ENCODE assay signal across 8 mouse cellular contexts in genomic region chr10:122447861-122448716, GRCm38 (mm10). TPM values are rescaled to one million over a fixed set of nuclear protein-coding genes. Genes with fewer than 3 reads are reported as not detected.
DNase-seq lines count a peak whose midpoint lies in the region; ATAC-seq and TF ChIP-seq lines count a peak whose summit lies in the region.

Gene Avpr1a, plus strand, starts transcription at chr10:122448499.

- peak within 1 kb of the TSS; percentile 62 for H3K9ac ChIP-seq in embryonic facial prominence, embryonic 14.5 days (ENCODE audit: low read depth, low read length)
- 0 out of 2 replicates have a peak within 1 kb of the TSS, but pooled peaks have one; percentile 23 for H3K9ac ChIP-seq in hindbrain, embryonic 11.5 days (ENCODE audit: low read depth, low read length)
- H3K9ac ChIP-seq in lung, postnatal 0 days (replicated peaks; ENCODE audit: low read depth) = no peak within 1 kb of the TSS

- TF ChIP-seq EP300 in lung, postnatal 0 days (IDR thresholded peaks at IDR 0.05) = no peak

- H3K9me3 ChIP-seq in megakaryocyte, embryonic 14.5 days = peaks cover 13% of the 10 kb centered on the region; the same call in 1 of the 2 replicates
- H3K9me3 ChIP-seq in embryonic facial prominence, embryonic 14.5 days (ENCODE audit: control insufficient read depth, low read length) = no peaks in the 10 kb centered on the region
- no peaks in the 10 kb centered on the region for H3K9me3 ChIP-seq in hindbrain, embryonic 11.5 days (ENCODE audit: control insufficient read depth, low read length)
- H3K9me3 ChIP-seq in lung, postnatal 0 days (ENCODE audit: low read length) = no peaks in the 10 kb centered on the region

- 4% methylated on average over 34 of the region's 34 CpGs for WGBS in embryonic facial prominence, embryonic 14.5 days
- WGBS in hindbrain, embryonic 11.5 days = 5% methylated on average over 34 of the region's 34 CpGs
- 5% methylated on average over 34 of the region's 34 CpGs for WGBS in lung, postnatal 0 days

- no peaks in the 10 kb centered on the region for H3K36me3 ChIP-seq in megakaryocyte, embryonic 14.5 days (replicated peaks; ENCODE audit: low read length)
- H3K36me3 ChIP-seq in embryonic facial prominence, embryonic 14.5 days (ENCODE audit: control insufficient read depth, insufficient read depth, low read length) = no peaks in the 10 kb centered on the region
- no peaks in the 10 kb centered on the region for H3K36me3 ChIP-seq in hindbrain, embryonic 11.5 days (ENCODE audit: control insufficient read depth, insufficient read depth, low read length)
- no peaks in the 10 kb centered on the region for H3K36me3 ChIP-seq in lung, postnatal 0 days (ENCODE audit: insufficient read depth, low read length)

- peak within 1 kb of the TSS; percentile 92 for H3K4me2 ChIP-seq in embryonic facial prominence, embryonic 14.5 days (ENCODE audit: low read depth, low read length)
- peak within 1 kb of the TSS; percentile 96 for H3K4me2 ChIP-seq in hindbrain, embryonic 11.5 days (replicated peaks; ENCODE audit: low read depth, low read length)
- peak within 1 kb of the TSS; percentile 72 for H3K4me2 ChIP-seq in lung, postnatal 0 days (replicated peaks; ENCODE audit: low read depth, low read length)

- H3K4me1 ChIP-seq in megakaryocyte, embryonic 14.5 days = peaks cover 14% of the 10 kb centered on the region
- H3K4me1 ChIP-seq in embryonic facial prominence, embryonic 14.5 days (ENCODE audit: control insufficient read depth, insufficient read depth, low read length) = peaks cover 5% of the 10 kb centered on the region
- peaks cover 4% of the 10 kb centered on the region for H3K4me1 ChIP-seq in hindbrain, embryonic 11.5 days (replicated peaks; ENCODE audit: control insufficient read depth, insufficient read depth, low read length)
- H3K4me1 ChIP-seq in lung, postnatal 0 days (ENCODE audit: insufficient read depth, low read depth, low read length) = peaks cover 12% of the 10 kb centered on the region; the same call in 1 of the 2 replicates

- ATAC-seq in megakaryocyte, adult 5-6 weeks (ENCODE audit: poor library complexity, severe bottlenecking) = no peak
- peak; percentile 37; the same call in 1 of the 2 replicates for ATAC-seq in embryonic facial prominence, embryonic 14.5 days (ENCODE audit: low read depth)
- peak; percentile 45 for ATAC-seq in hindbrain, embryonic 11.5 days (ENCODE audit: low FRiP score)
- 0 out of 2 replicates have a peak, but pooled peaks have one; percentile 25 for ATAC-seq in lung, postnatal 0 days

- no peak for TF ChIP-seq CTCF in lung, postnatal 0 days (IDR thresholded peaks at IDR 0.05)

- no peak within 1 kb of the TSS; the same call in 1 of the 2 replicates for H3K27ac ChIP-seq in embryonic facial prominence, embryonic 14.5 days (replicated peaks; ENCODE audit: low read depth, low read length)
- no peak within 1 kb of the TSS for H3K27ac ChIP-seq in hindbrain, embryonic 11.5 days (ENCODE audit: low read depth, low read length)
- H3K27ac ChIP-seq in lung, postnatal 0 days (ENCODE audit: low read length) = no peak within 1 kb of the TSS

- H3K27me3 ChIP-seq in megakaryocyte, embryonic 14.5 days (replicated peaks) = peaks cover 30% of the 10 kb centered on the region
- peaks cover 31% of the 10 kb centered on the region for H3K27me3 ChIP-seq in embryonic facial prominence, embryonic 14.5 days (replicated peaks; ENCODE audit: control insufficient read depth, insufficient read depth, low read length)
- peaks cover 25% of the 10 kb centered on the region for H3K27me3 ChIP-seq in hindbrain, embryonic 11.5 days (ENCODE audit: control insufficient read depth, insufficient read depth, low read length)
- peaks cover 21% of the 10 kb centered on the region; the same call in 1 of the 2 replicates for H3K27me3 ChIP-seq in lung, postnatal 0 days (replicated peaks; ENCODE audit: insufficient read depth, low read length)

- peak within 1 kb of the TSS; percentile 89 for H3K4me3 ChIP-seq in megakaryocyte, embryonic 14.5 days (replicated peaks)
- H3K4me3 ChIP-seq in embryonic facial prominence, embryonic 14.5 days (ENCODE audit: low read depth, low read length) = peak within 1 kb of the TSS; percentile 57
- peak within 1 kb of the TSS; percentile 41 for H3K4me3 ChIP-seq in hindbrain, embryonic 11.5 days (ENCODE audit: low read depth, low read length)
- peak within 1 kb of the TSS; percentile 38 for H3K4me3 ChIP-seq in lung, postnatal 0 days (ENCODE audit: low read depth, low read length)

- DNase-seq in embryonic facial prominence, embryonic 14.5 days (ENCODE audit: low spot score) = peak; percentile 12
- DNase-seq in hindbrain, embryonic 11.5 days (ENCODE audit: low spot score) = peak; percentile 28
- no peak for DNase-seq in lung, postnatal 0 days (ENCODE audit: low spot score)
- DNase-seq in spleen, adult 12 weeks (ENCODE audit: low spot score) = no peak
- DNase-seq in spleen, postnatal 36 days (ENCODE audit: low spot score in 2 of 2) = no peak
- no peak for DNase-seq in ovary, postnatal 36 days (ENCODE audit: low spot score)

RNA-seq across cellular contexts. Expression of gene Avpr1a, which starts in this region (rescaled TPM):
- polyA plus RNA-seq in megakaryocyte, embryonic 14.5 days (2012; ENCODE audit: insufficient read depth, low replicate concordance) = not detected in 2 replicates
- not detected in 2 replicates for total RNA-seq in megakaryocyte, adult 5-6 weeks (2015)
- not detected in 2 replicates for total RNA-seq in megakaryocyte, adult 5-6 weeks (2017)
- 3.6 and 4.0 TPM in 2 replicates for polyA plus RNA-seq in embryonic facial prominence, embryonic 14.5 days (2014; fragmentation: Nextera tagmentation; extraction: Ambion mirVana)
- polyA plus RNA-seq in hindbrain, embryonic 11.5 days (2014; fragmentation: Nextera tagmentation; extraction: Ambion mirVana) = 0.32 and 0.39 TPM in 2 replicates
- 0.10 and 0.18 TPM in 2 replicates for polyA plus RNA-seq in lung, postnatal 0 days (2015; fragmentation: Nextera tagmentation; extraction: Ambion mirVana)

Comparison
In these comparisons a context has a peak if more than half of its experiments do, and no peak if none do; other contexts are left out.
1. Peak in DNase-seq, ATAC-seq, H3K4me3 ChIP-seq, H3K9ac ChIP-seq and H3K4me2 ChIP-seq in hindbrain, embryonic 11.5 days; RNA of the gene not detected or under 1 TPM.
2. Peak in ATAC-seq, H3K4me3 ChIP-seq and H3K4me2 ChIP-seq in lung, postnatal 0 days; RNA of the gene not detected or under 1 TPM.
3. H3K4me3 ChIP-seq: peak in every context shown above with its lines; median percentile 89 in megakaryocyte, embryonic 14.5 days; 57 in embryonic facial prominence, embryonic 14.5 days; 41 in hindbrain, embryonic 11.5 days; 38 in lung, postnatal 0 days.